Mouse (Mus musculus) urinary bladder, postnatal 25 days (tissue): ENCODE measurements around the gene Olfr1354.
"Not testable (repeated sequence)": the region's sequence is repeated elsewhere in the genome, so short reads cannot be mapped to it uniquely, and the experiment has no call there.

ENCODE experiments used
- DNase-seq: peaks from one replicate; pipeline ENCODE4 v3.0.0; 2022; ENCODE audit warnings: low spot score

The Olfr1354 gene

DNA sequence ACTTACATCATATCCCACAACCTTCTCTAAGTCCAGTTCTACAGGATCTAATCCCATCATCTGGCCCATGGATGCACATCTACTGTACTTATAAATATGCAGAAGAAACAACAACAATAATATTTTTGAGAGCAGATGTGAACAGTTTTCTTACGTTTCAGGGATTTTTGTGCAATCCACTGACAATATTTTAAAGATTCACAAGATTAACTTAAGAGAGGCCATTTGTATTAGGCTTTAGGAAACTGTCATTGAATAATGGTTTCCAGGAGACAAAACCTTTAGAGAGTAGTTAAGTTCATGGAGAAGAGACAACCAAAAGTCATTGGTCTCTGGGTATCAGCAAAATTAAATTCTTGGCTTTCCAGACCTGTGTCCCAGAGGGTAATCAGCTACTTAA lies at the start of gene Olfr1354:
Gene Olfr1354 (plus strand): TSS at position 301 of the 400 bp plus-strand sequence.
- DNase-seq = not testable (repeated sequence)

DNA sequence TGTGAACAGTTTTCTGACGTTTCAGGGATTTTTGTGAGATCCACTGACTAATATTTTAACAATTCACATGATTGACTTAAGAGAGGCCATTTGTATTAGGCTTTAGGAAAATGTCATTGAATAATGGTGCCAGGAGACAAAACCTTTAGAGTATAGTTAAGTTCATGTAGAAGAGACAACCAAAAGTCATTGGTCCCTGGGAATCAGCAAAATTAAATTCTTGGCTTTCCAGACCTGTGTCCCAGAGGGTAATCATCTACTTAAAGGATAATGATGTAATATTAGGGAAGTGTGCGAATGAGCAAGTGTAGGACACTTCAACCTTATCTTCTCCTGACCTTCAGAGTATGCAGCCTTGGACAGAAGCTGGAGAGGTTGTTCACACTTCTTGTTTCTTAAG lies 37.7 kb upstream of the Olfr1354 start, which contains the start of gene Olfr1355:
Gene Olfr1355 (plus strand): TSS at position 301 of the 400 bp plus-strand sequence.
- DNase-seq = no peak

DNA sequence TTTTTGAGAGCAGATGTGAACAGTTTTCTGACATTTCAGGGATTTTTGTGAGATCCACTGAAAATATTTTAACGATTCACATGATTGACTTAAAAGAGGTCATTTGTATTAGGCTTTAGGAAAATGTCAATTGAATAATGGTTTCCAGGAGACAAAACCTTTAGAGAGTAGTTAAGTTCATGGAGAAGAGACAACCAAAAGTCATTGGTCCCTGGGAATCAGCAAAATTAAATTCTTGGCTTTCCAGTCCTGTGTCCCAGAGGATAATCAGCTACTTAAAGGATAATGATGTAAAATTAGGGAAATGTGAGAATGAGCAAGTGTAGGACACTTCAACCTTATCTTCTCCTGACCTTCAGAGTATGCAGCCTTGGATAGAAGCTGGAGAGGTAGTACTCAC lies 37.4 kb downstream of the Olfr1354 start, which contains the start of gene Olfr8:
Gene Olfr8 (plus strand): TSS at position 301 of the 400 bp plus-strand sequence.
- not testable (repeated sequence) for DNase-seq

DNA sequence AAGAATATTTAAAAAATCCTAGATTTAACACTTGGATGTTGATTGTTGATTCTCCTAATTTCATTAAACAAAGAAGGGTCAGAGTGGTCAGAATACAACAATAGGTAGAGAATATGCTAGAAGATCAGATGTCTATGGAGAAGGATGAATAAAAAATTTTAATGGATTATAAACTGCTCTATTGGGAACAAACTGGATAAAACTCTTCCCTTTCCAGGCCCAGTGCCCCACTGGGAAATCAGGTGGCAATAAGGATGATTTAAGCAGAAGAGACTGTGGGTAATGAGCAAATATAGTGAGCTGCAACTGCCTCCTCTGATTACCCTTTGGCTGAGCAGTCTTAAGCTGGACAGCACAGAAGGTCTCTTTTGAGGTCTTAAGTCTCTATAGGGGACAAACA lies 50.0 kb downstream of the Olfr1354 start, which contains the start of gene Olfr1353:
Gene Olfr1353 (plus strand): TSS at position 301 of the 400 bp plus-strand sequence.
- not testable (repeated sequence) for DNase-seq
